Mouse (Mus musculus) adrenal gland (tissue): ENCODE results near the gene Map3k1.

Source experiments
- intact Hi-C: fragments of 180-260 bp; cut with DNase I; formaldehyde crosslinking; loops from one replicate; pipeline ENCODE4 v1.15.1; 2025

Gene Map3k1

DNA sequence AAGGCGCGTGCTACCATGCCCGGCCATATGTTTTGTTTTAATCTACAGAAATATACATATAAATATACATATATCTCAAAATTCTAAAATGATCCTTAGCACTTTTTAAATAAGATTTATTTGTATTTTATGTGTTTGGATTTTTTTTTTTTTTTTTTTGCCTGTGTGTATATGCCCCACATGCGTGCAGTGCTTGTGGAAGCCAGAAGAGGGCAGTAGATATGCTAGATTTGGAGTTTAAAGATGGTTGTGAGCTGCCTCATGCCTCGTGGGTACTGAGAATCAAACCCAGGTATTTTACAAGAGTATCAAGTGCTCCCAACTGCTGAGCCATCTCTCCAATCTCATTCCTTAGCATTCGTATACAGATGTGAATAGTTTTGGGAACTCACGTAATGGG is 6.2 kb upstream of the Map3k1 start:
- intact Hi-C loops, result no loop called here

GRCm38 (mm10) chr13:111812647-111813046 is 3.9 kb upstream of the Map3k1 start:
- intact Hi-C loops, result no loop called here

DNA sequence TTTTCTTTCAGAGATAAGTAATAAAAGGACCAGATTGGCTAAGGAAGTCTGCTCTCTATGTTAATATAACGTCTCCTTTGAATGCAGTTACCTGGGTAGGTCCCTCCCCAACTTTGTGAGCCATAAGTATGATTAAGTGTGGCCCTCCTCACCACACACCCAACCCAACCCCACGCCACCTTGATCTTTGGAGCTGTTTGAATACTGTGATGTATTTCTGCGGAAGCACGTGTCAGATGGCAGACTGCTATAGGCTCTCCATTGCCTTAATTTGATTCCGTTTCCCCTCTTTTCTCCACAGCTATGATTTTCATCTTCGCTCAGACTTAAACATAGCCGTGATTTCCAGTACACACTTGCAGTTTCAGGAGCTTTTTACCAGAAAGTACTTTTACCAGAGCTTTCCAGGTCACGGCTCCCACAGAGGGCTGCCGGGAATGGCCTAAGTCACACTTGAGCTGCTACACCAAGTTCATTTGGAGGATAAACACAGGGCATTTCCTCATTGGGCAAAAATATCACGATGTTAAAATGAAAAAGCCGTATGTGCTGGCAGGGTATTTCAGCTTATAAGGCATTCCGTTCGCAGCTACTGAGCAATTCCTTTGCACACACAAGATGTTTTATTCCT is 2.3 kb upstream of the Map3k1 start:
- intact Hi-C loops, result no loop called here

DNA sequence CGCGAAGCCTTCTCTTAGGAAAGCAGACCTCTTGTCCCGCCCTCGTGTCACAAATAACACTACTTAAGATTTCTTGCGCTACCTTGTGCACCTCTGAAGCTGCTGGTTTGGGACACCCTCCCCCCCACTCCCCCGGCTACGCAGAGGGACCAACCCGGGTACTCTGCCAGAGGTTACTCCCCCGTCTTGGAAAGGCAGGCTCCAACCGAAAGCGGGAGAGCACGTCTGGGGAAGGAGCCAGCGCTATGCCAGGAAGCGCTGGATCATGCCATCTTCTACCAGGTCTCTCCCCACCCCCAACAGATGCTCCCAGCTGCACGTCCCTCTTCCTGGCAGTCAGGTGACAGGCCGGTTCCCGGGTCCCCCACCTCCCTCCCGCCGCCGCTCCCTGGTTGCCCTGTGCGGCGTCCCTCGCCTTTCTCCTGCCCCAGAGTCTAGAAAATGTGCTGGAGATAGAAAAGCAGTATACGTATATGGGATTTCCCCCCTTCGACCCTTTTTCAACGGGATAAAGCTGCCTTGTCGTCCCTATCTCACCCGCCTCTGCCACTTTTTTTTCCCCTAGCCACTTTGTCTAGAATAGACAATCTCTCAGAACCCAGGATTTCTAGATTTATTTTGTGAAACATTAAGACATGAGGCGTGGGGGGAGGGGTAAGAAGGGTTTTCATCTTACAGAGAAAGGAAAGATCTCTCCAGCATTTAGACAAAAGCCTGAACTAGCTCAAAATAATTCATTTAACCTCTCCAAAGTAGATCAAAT is 854 bp upstream of the Map3k1 start:
- intact Hi-C loops, result no loop called here

DNA sequence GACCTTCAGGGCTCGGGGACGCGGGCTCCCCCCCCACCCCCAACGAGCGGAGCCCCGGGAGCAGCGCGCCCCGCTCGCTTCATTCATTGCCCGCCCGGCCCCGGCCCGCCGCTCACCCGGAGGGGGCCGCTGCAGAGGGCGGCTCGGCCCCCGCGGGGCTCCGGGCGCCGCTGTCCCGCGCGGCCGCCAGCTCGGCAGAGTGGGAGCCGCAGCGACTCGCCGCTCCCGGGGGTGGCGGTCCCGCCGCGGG is 481 bp downstream of the Map3k1 start:
- intact Hi-C loops, result no loop called here

- intact Hi-C loops, result no loop called here
Measured at GRCm38 (mm10) chr13:111807596-111808386, 1.0 kb downstream of the Map3k1 start.

DNA sequence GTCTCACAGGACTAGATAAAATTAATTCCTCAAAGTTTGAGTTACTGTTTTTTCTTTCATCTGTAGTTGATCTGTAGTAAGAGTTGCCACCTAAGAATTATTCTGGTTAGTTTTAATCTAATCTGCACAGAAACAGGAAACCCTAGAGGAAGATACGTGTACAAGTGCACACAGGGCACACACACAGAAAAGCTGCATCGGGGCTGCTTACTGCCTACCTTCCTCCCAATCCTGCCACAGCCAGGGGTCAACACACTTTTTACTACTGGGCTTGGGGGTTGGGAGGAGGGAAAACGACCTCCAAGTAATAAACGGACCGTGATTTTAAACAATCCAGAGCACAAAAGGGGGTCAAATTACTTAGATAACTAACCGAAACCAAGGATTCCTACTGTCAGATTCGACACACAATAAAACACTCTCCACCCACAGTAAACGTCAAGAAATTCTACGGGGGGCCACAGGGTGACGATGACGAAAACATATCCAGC is 1.6 kb downstream of the Map3k1 start:
- intact Hi-C loops, result no loop called here

DNA sequence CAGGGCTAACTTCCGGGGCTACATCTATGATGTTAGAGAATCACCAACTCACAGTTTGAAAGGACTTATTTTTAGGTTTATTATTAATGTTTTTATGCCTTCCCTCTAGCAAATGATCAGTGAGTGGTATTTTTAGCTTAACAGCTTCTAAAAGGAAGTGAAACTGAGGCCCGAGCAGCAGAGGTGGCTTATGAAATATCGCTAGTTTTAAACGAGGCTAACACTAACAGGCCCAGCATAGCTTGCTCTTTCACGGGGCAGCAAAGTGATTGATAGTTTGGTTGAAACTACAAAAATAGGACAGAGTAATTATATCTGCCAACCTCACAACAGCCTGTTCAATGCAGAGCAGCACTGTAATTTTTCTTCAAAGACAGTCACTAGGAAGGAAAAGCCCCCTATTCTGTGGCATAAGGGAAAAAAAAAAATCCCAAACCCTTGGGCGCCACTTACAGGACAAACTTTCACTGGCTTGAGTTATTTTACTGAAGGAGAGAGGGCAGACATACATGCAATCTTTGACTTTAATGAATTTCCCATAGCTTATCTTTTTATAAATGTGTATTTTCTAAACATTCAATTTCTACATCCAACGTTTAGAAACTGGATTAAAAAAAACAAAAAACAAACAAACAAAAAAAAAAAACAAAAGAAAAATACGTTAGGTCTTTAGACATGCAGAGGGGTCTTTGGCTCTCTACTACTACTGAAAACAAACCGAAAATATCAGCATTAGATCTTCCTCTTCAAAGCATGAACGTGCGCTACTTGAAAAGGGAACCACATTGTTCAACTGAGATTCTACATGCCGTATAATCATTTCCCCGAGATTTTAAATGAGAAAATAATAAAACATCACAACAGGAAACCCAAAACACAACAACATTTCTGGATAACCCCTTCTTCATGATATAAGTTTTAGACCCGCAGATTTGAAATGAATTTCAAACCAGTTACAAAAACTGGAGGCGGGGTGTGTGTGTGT is 2.8 kb downstream of the Map3k1 start:
- intact Hi-C loops, result no loop called here

DNA sequence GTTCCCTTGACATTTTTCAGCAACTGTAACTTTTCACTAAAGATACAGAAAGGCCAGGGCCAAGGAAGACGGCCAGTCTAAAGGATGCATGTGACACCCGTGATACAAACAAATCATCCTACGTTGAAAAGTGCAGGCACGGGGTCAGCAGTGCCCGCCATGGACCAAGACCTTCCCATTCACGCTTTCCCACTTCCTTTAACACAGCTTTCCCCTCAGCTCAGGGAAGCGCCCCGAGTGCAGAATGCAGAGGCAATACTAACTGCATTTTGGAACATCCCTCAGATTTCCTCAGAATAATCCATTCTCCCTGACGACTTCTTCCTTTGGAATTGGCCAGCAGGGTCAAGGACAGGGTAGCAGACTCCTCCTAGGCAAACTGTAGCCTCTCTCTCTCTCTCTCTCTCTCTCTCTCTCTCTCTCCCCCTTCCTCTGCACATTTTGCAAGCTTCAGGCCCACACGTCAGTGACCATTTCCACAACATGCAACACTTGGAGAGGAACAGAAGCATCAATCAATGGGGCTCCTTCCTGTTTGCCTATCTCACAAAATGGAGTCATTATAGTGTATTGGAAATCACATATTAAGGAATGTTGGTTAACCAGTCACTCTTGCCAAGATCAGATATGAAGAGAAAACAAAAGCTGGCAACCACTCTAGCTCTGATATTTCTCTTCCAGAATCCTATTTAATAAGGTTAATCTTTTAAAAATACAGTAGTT is 3.7 kb downstream of the Map3k1 start:
- intact Hi-C loops, result no loop called here

DNA sequence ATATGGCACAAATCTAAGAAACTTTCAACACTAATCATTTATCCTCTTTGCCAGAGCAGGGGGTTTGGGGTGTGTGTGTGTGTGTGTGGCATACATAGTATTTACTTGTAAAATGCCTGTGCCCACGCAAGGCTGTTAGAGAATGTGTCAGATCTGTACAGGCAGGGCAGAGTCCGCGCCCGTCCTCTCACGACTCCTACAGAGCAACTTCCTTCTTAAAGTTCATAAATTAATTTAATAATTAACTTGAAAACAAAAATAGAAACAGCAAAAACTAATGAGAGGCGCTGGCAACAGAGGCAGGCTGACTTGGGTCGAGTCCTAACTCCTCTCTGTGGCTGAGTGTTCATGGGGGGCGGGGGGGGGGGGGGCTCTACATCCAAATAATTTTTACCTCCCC is 4.6 kb downstream of the Map3k1 start:
- intact Hi-C loops, result no loop called here

- intact Hi-C loops, result no loop called here
Measured at GRCm38 (mm10) chr13:111803506-111803905, 5.3 kb downstream of the Map3k1 start.

DNA sequence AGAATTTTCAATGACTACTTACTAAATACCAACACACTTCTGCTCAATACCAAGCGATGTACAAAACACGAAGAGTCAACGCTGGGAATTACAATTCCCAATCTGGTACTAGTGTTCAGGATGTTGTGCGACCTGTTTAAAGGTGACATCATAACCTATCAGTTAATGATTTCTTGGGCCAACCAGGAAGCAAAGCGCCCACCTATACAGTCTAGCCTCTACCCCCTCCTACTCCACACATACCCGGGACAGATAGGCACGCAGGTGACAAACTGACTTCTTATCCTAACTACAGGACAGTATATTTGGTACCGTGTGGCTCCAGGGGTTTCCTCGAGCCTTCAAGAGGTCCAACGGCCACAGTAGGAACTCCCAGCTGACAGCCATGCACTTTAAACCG is 5.9 kb downstream of the Map3k1 start:
- intact Hi-C loops, result no loop called here

GRCm38 (mm10) chr13:111802271-111802665 is 6.5 kb downstream of the Map3k1 start:
- intact Hi-C loops, result no loop called here

GRCm38 (mm10) chr13:111801662-111802270 is 7.0 kb downstream of the Map3k1 start:
- intact Hi-C loops, result no loop called here

- intact Hi-C loops, result no loop called here
Measured at GRCm38 (mm10) chr13:111800866-111801265, 7.9 kb downstream of the Map3k1 start.

DNA sequence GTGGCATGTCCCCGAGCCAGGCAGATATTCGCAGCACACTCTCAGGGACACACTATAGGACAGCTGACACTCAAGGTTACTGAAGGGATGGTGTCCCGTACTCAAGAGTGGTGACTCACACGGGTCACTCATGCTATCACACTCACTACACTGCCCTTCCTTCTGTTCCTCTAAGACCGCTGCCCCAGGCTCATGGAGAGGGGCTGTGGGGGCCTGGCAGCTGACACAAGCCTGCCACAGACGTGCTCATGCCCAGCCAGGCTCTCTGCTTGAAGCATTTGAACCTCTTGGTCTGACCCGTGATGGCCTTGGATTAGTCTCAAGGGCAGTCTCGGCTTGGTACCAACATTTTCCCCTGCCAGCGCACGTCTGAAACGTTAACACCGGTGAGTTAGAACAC is 10.7 kb downstream of the Map3k1 start:
- intact Hi-C loops, result loop anchor here (5.0 kb wide), 1 partner anchor 394 kb away; no protein-coding TSS in a partner anchor

DNA sequence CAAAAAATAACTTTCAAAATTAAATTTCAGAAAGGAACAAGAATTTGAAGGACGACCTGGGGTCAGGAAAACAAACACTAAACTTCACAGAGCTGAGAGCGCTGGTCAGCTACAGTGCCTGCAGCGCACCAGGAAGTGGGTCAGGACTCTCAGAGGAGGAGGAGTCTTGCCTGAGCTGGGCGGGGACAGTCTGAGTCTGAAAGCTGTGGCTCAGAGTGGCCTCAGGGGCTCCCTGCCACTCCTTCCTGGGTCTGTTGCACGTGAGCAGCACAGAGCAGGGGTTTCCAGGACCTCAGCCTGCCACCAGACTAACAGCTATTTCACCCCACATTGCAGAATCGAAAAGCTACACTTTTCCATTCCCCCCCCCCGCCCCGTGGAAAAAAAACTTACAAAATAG is 11.8 kb downstream of the Map3k1 start:
- intact Hi-C loops, result loop anchor here (5.0 kb wide), 1 partner anchor 395 kb away; no protein-coding TSS in a partner anchor

DNA sequence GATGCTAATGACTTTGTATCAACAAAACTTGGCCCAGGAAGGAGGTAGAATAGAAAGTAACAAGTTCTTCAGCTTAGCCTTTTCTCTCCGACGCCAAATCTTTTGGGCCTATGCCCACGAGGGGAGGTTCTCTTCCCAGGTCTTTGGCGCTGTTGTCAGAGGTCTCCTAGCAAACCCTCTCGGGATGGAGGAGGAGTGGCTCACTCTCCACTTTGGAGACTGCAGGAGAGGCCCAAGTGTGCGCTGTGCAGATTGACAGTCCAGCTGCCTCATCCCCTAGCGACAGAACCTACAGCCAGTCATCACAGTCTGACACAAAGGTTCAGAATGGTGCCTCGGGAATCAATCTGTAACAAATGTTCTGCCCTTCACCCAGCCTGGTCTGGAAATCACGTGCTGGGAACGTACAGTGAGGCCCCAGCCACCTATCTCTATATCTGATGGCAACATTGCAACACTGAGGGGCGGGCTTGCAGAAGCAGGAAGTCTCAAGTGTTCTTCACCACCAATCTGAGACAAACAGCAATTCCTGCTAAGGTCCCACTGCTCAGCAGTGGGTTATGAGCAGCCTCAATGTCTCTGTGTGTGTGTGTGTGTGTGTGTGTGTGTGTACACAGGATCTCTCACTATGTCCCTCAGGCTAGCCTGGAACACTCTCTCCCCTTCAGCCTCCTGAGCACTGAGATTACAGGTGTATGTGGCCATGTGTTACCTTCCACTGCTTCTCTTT is 12.4 kb downstream of the Map3k1 start:
- intact Hi-C loops, result loop anchor here (5.0 kb wide), 1 partner anchor 396 kb away; no protein-coding TSS in a partner anchor

GRCm38 (mm10) chr13:111792975-111793287 is 15.9 kb downstream of the Map3k1 start:
- intact Hi-C loops, result no loop called here
